Mouse (Mus musculus) cerebellum, adult (tissue): ENCODE data around the gene Ganc.

Source experiments
- ATAC-seq: cut with Nextera tagmentation; 2 replicates; pipeline ENCODE4 v1.9.2; 2017; ENCODE audit warnings: mild to moderate bottlenecking, moderate library complexity, mixed read lengths; ENCODE audit not compliant: insufficient number of reproducible peaks, low FRiP score, low TSS enrichment

The Ganc gene

DNA sequence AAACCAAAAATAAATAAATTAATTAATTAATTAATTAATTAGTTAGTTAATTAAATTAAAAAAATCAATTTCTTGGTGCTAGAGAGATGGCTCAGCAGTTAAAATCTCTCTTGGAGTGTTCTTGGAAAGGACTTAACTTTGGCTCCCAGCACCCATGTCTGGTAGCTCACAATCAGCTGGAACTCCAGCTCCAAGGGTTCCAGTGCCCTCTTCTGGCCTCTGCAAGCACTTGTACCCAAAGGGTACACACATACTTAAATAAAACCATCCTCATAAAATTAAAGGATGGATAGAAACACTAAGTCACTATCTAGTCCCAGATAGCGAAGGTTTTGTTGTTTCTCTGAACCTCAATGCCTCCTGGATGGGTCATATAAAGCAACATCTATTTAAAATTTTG lies 43.6 kb downstream of the Ganc start:
- ATAC-seq, result no peak

DNA sequence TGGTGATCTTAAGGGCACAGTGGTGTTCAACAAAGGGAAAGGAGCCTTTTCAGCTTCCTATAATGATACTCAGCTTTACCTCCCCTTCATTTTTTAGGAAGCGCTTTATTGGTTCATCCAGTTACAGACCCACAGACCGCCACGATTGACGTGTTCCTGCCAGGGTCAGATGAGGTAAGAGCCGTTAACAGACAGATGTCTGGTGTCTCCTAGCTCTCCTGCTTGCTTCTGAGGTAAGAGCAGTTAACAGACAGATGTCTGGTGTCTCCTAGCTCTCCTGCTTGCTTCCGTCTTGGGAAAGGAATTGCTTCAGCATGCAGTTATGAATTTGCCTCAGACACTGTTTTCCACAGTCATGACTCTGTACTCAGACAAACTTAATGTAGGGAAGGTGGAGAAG lies 47.0 kb downstream of the Ganc start:
- ATAC-seq, result no peak

DNA sequence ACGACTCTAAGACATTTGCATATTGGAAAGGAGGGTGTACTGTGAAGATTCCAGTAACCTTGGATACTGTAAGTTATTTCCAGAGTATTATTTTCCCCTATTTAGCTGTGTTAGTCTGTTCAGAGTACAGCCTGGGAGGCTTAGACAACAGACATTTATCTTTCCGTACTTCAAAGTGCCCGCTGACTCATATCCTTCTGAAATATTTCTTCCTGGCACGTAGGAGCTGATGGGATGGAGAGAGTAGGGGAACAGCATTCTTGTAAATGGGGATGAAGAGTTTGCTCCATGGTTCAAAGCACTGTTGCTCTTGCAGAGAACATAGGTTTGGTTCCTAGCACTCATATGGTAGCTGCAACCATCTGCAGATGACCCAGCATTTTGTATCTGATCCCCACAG lies 48.9 kb downstream of the Ganc start:
- ATAC-seq, result no peak

DNA sequence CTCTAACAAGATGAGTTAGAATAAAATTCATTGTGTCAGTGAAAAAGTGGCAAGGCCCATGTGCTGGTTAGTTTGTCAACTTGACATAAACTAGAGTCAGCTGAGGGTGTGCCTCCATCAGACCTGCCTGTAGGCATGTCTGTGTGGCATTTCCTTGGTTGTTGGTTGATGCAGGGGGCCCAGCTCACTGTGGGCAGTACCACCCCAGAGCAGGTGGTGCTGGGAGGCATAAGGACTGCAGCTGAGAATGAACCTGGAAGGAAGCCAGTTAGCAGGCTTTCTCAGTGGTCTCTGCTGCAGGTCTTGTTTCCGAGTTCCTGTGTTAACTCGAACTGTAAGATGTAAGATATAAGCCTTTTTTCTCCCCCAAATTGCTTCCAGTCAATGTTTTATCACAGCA lies 51.3 kb downstream of the Ganc start:
- ATAC-seq, result no peak

DNA sequence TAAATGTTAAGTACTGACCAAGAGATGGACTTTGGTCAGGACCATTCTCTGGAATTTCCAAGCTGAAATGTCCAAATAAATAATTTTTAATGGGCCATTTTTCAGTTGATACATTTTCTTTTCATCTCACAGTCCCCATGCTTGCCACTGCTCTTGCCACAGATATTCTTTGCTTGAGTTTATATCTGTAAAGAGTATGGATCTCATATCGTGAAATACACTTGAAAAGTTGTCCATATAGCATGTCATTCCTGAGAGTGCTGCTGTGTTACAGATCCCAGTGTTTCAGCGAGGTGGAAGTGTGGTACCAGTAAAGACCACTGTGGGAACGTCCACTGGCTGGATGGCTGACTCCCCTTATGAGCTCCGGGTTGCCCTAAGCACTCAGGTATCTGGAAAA lies 52.0 kb downstream of the Ganc start, which contains the start of gene Capn3:
TSS of gene Capn3 (plus strand) at position 301 of the 400 bp plus-strand sequence.
- no peak for ATAC-seq

DNA sequence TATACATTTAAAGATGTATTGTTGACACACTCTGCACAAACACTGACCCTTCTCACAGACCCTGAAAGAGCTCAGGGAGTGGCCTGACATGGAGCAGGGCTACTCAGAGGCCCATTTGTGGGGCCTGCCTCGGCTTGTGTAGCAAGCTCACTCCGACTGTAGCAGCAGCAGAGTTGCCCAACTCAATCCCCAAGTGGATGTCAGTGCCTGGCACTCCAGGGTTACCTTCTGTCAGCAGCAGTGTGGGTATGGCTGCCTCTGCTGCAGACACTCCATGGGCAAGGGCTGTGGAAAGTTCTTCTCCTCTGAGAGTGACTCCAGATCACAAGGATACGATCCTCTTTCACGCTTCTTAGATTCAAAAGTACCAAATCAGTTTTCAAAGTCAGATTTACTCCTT lies 56.5 kb downstream of the Ganc start:
- no peak for ATAC-seq

DNA sequence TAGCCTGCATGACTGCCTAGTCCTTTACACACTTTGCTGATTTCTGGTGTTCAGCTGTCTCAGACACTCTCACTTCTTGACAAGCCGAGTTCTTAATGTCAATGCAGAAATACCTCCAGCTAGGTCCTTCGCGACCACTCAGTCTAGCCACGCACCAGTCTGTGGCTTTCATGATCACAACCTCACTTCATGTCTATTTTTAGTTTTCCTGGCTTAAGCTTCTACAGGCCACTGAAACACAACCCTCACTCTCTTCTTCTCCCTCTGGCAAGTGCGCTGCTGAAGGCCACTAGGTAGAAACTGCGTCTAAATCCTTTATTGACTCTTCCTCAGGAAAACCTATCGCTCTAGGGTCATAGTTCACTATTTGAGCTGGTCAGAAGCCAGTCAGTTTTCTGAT lies 59.6 kb downstream of the Ganc start:
- no peak for ATAC-seq

DNA sequence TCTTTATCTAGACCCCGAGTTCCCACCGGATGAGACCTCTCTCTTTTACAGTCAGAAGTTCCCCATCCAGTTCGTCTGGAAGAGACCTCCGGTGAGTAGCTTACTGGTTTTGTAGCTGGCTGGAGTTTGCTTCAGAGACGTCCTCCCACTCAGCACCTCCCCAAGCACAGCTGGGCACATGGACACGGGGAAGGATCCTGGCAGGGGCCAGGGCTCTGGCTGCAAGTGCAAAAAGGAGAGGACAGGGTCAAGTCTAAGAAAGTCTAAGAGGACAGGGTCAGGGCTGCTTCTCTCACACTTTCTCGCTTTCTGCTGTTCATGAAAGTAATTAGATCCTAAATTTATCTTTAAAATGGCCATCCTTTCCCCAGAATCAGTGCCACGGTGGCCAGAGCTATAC lies 60.4 kb downstream of the Ganc start:
- ATAC-seq, result no peak

DNA sequence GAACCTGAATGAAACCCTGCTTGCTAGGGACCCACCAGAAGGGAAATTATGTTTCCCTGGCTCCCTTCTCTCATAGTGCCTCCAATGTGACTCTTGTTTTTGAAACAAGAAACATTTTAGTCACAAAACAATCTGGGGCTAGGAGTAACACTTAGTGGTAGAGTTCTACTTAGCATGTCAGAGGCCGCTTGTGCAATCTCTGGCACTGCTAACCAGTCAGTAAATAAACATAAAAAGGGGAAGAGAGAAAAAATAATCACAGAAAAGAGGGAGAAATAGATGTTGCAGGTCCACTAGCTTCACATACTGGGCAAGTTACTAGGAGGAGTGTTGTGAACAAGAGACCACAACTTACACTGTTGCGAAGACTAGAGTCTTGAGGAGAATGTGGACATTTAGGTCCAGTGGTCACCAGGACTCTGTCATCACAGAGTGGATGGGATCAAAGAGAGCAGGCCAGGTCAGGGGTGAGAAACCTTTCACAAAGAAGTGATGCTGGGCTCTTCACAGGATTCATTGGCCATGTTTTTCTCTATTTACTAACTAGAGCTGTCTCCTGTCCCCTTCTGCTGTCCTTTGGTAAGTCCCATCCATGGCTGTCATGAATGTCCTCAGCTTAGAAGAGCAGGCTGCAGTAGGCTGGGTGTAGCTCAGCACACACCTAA lies 61.2 kb downstream of the Ganc start:
- ATAC-seq, result no peak

DNA sequence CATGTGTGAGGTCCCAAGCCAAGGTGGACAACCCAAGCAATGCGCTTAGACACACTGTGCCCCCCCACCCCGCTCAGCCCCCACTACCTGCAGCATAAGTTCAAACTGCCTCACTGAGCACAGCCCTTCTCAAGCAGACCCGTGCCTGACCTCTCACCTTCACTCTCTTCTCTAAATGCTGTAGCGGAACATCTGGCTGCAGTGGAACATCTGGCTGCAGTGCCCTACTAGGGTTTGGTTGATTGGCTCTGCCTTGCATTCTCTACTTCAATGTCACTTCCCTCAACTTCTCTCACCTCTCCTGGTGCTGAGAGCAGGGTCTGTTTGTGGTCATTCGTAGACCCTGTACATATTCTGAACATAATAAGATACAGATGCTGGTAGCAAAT lies 61.7 kb downstream of the Ganc start:
- ATAC-seq, result no peak

DNA sequence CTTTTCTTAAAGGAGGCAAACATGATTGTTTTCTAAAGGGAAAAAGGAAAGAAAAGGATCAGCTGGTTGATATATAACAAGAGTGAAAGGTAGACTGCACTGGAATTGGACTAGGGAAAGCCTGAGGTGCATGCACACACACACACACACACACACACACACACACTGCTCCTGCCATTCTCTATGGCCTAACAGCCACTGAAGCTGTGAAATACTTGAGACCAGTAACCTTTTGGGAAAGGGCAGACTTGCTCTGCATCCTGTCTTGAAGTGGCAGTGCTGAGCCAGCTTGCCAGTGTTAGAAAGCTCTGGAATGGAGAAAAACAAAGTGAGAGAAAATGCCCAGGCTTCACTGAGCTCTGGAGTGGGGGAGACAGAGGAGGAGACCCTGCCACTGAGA lies 64.3 kb downstream of the Ganc start:
- no peak for ATAC-seq

DNA sequence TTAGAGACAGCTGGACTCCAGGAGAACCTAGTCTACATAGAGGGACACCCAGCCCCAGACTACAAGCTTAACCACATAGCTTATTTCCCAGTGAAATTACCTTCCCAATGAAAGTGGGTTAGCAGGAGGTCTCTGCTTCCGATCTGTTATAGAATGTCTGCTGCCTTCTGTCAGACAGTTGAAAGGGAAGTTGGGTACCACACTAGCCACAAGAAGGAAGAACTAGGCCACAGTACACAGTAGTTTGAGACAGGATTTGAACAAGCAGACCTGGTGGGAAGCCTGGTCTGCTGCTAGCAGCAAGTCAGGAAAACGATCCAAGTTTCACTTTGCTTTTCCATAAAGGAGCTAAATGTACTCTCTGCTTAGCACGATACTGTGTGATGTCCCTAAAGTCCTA lies 65.5 kb downstream of the Ganc start:
- ATAC-seq, result no peak

DNA sequence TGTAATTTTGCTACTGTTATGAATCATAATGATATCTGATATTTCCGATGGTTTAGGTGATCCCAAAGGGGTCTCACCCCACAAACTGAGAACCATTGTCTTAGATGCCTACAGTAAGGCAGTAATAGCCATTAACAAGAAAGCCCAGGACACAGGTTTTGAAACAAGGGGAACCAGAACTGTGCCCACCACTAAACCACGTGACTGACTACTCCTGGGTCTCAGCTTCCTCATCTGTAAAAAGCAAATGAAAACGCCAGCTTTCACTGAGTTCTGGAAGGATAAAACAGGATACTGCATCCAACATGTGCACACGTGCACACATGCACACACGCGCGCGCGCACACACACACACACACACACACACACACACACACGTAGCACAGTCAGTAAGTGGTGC lies 66.0 kb downstream of the Ganc start:
- ATAC-seq, result no peak

DNA sequence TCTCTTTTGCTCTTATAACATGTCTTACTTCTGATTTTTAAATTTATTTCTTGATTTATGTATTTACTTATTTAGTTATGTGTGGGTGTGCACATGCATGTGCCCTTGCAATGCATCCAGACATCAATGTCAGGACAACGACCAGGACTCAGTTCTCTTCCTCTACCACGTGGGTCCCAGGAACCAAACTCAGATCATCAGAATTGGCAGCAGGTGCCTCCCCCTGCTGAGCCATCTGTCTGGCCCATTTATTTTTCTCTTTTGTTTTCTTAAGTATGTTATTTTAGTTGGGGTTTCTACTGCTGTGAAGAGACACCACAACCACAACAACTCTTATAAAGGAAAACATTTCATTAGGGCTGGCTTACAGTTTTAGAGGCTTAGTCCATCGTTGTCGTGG lies 67.2 kb downstream of the Ganc start:
- ATAC-seq, result no peak

DNA sequence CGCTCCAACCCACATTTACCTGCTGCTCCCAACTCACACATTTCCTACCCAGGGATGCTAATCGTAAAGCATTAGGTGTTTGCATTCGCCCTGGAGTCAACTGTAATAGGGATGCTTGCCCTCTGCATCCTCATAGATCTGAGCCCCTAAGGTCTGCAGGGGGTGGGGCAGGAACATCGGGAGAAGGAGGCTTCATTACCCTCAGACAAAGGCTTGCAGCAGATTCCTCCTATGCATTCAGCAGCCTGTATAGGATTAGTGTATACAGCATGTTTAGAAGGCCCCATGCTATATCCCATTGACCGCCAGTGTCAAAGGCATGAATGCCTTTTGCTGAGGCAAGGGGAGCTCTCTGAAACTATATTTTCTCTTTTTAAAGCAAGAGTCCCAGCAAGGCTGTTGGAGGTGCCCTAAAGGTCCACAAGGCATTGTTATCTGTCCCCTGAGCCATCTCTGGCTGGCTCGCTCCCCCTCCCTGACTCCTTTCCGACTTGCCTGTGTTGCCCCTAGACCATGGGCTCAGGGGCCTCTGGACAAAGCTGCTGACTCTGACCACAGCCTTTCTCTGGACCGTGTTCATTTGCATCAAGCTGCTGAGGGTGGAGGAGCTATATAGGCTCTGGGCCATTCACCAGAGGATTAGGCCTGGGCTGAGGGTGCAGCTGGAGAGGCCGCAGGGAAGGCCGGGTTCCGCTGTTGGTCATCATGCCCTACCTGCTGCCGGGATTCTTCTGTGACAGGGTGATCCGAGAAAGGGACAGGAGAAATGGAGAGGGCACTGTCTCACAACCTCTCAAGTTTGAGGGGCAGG lies 72.8 kb downstream of the Ganc start:
- no peak for ATAC-seq

DNA sequence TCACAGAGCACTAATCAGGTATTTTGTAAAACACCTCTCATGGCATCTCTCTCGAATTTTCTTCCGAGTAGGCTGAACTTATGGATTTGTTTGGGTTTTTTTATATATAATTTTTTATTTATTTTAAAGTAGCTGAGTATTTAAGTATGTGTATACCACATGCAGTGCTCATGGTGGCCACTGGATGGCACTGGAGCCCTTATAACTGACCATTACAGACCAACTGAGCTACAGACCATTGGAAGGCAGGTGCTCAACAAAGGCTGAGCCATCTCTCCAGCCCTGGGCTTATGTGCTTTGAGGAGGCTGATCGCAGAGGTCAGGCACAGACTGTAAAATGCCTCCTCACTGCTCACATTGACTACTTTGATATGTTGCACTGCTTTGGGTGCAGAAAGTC lies 74.9 kb downstream of the Ganc start:
- no peak for ATAC-seq

DNA sequence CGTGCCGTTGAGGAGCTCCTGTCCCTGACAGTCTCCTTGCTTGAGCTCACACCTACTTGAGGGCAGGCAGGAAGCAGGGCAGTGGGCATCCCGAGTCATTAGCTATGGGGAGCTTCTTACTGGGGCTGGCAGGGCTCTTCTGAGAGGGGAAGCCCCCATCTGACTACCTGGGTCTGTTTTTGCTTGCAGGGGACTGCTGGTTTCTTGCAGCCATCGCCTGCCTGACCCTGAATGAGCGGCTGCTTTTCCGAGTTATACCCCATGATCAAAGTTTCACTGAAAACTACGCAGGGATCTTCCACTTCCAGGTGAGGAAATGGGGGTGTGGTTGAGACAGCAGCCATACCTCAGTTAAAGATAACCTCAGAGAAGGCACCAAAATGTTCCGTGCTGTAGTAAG lies 78.2 kb downstream of the Ganc start:
- no peak for ATAC-seq

DNA sequence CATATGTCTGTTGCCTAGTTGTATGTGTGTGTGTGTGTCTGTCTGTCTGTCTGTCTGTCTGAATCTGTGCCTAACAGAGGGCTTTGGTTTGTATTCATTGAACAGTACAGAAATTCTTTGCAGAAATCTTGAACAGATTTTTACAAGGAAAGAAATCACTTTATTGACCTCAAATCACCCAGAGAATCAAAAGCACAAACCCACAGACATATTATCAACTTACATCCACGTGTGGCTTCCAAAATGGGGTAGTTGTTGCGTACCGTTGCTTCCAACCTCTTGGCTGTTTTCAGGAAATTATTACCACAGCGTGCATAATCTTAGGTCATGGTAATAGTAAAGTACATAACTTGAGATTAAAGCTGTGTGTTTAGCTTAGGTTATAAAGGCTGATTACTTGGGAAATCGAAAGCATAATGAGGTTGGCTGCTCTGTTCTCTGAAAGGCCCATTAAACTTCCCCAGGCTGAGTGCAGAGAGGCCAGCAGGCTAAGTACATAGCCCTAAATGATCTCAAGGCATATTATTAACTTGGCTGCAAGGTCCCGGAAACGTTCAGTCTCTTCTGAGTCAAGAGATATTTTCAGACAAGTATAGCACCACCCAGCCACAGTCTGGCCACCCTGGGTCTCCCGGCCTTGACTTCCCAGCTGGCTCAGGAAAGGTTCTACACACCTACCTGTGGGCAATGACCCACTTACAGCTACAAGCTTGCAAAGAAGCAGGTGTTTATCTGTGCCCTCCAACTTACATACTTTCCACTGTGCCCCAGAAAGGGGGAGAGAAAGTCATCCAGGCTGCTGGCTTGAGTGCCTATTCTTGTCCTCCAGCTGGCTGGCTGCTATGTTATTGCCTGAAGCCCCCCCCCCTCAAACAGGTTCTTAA lies 79.1 kb downstream of the Ganc start:
- ATAC-seq, result no peak

DNA sequence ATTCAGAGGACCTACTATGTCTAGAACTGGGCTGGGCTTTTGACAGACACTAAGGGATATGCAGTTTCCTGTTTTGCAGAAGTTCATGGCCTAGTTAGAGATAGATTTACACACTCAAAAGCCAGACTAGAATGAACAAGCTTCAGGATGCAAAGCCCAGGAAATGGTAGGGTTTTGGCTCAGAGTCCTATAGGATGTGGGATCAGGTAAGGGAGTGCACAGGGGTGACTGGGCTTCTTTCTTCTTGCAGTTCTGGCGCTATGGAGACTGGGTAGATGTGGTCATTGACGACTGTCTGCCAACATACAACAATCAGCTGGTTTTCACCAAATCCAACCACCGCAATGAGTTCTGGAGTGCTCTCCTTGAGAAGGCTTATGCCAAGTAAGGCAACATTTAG lies 80.5 kb downstream of the Ganc start:
- no peak for ATAC-seq

DNA sequence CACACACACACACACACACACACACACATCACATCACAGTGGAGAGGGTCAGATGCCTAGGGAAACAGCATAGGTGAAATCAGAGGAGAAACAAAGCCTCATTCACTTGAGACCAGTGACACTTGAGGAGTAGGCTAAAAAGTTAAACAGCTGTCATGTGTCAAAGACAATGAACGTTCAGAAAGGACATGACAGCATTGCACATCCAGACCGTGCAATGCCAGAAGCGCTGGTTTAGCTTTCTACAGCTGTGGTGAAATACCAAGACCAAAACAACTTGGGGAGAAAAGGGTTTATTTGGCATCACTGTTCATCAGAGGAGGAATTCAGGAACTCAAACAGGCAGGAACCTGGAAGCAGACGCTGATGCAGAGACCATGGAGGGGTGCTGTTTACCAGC lies 89.6 kb downstream of the Ganc start:
- ATAC-seq, result no peak

DNA sequence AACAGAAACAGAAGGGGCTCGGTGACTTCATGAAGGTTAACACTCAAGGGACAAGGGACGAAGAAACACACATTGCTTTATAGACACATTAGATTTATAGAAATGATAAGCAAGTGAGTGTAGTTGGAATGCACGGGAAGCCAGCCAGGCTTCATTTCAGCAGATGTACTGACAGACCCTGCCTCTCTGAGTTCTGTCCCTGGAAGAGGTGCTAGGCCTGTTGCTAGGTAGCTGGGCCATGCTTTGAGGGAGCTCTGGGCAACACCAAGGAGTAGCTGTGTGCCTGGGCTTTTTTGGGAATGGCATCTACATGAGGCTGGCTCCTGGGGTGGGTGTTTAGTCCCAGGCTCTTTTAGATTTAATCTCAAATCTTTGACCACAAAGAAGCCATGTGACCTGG lies 92.8 kb downstream of the Ganc start:
- ATAC-seq, result no peak
